In genomic region chr6:113396270-113397030, GRCm38 (mm10) we compare ENCODE assay signal across 30 mouse cellular contexts. TPM values are rescaled to one million over a fixed set of nuclear protein-coding genes. Genes with fewer than 3 reads are reported as not detected.
A peak's percentile ranks its signal among the peaks of the same experiment; 100 is the strongest.
DNase-seq lines count a peak whose midpoint lies in the region; ATAC-seq and TF ChIP-seq lines count a peak whose summit lies in the region.
"Had no signal": no experiment of that assay in that cellular context is flagged by ENCODE, and none has a peak within 500 bp of the region (broad histone marks: within the 10 kb centered on the region; RNA-seq: fewer than 3 reads in every experiment).

No protein-coding gene starts in this region.

- TF ChIP-seq CTCF in small intestine, adult 2 months (IDR thresholded peaks at IDR 0.05; ENCODE audit: extremely low read depth, insufficient read length, insufficient replicate concordance, low read depth, low read length) = no peak

- H3K4me1 ChIP-seq in intestine, embryonic 16.5 days (ENCODE audit: control insufficient read depth, insufficient read depth, low read length) = peaks cover 16% of the 10 kb centered on the region; the same call in 1 of the 2 replicates
- H3K4me1 ChIP-seq in intestine, embryonic 15.5 days (replicated peaks) = peaks cover 11% of the 10 kb centered on the region
- H3K4me1 ChIP-seq in small intestine, adult 2 months (ENCODE audit: control insufficient read depth, insufficient read depth, insufficient read length, low read length) = peaks cover 16% of the 10 kb centered on the region

- H3K27me3 ChIP-seq in intestine, embryonic 16.5 days (replicated peaks; ENCODE audit: control insufficient read depth, insufficient read depth, low read length) = no peaks in the 10 kb centered on the region
- H3K27me3 ChIP-seq in intestine, embryonic 15.5 days (replicated peaks) = no peaks in the 10 kb centered on the region
- H3K27me3 ChIP-seq in small intestine, adult 2 months (ENCODE audit: control insufficient read depth, insufficient read depth, low read length) = no peaks in the 10 kb centered on the region
- H3K27me3 ChIP-seq: CH12.LX; forebrain, embryonic 13.5 days; heart, embryonic 12.5 days; heart, embryonic 15.5 days; hindbrain, embryonic 15.5 days; Patski had no signal

- 79% methylated on average over 10 of the region's 10 CpGs for WGBS in intestine, embryonic 16.5 days
- 78% methylated on average over 10 of the region's 10 CpGs for WGBS in intestine, embryonic 15.5 days
- WGBS in small intestine, adult 2 months = 37% methylated on average over 10 of the region's 10 CpGs

- no peaks in the 10 kb centered on the region for H3K9me3 ChIP-seq in intestine, embryonic 16.5 days (ENCODE audit: control insufficient read depth, low read length)
- no peaks in the 10 kb centered on the region for H3K9me3 ChIP-seq in intestine, embryonic 15.5 days
- H3K9me3 ChIP-seq: forebrain, embryonic 10.5 days; heart, embryonic 12.5 days; heart, embryonic 15.5 days; hindbrain, embryonic 12.5 days; hindbrain, embryonic 15.5 days had no signal

- 0 out of 2 replicates have a peak, but pooled peaks cover 4% of the 10 kb centered on the region for H3K36me3 ChIP-seq in intestine, embryonic 16.5 days (ENCODE audit: control insufficient read depth, insufficient read depth, low read length)
- H3K36me3 ChIP-seq in intestine, embryonic 15.5 days = 0 out of 2 replicates have a peak, but pooled peaks cover 2% of the 10 kb centered on the region
- H3K36me3 ChIP-seq in small intestine, adult 2 months (ENCODE audit: control insufficient read depth, insufficient read depth, low read length) = peaks cover 23% of the 10 kb centered on the region
- H3K36me3 ChIP-seq: heart, embryonic 15.5 days had no signal

- H3K4me3 ChIP-seq in intestine, embryonic 16.5 days (ENCODE audit: low read length) = no peak overlapping the region
- no peak overlapping the region for H3K4me3 ChIP-seq in intestine, embryonic 15.5 days (replicated peaks)
- no peak overlapping the region for H3K4me3 ChIP-seq in small intestine, adult 2 months (ENCODE audit: low read depth, low read length)
- H3K4me3 ChIP-seq: forebrain, embryonic 10.5 days; forebrain, embryonic 13.5 days; gastrocnemius, adult 2 months; heart, embryonic 12.5 days; heart, embryonic 15.5 days; hindbrain, embryonic 12.5 days; hindbrain, embryonic 15.5 days had no signal

- no peak overlapping the region for H3K4me2 ChIP-seq in intestine, embryonic 16.5 days (ENCODE audit: low read depth, low read length)
- H3K4me2 ChIP-seq in intestine, embryonic 15.5 days (replicated peaks) = no peak overlapping the region
- H3K4me2 ChIP-seq: forebrain, embryonic 13.5 days; heart, embryonic 12.5 days; heart, embryonic 15.5 days; hindbrain, embryonic 12.5 days; hindbrain, embryonic 15.5 days had no signal

- peak; percentile 52 for ATAC-seq in intestine, embryonic 16.5 days
- no peak for ATAC-seq in intestine, embryonic 15.5 days
- ATAC-seq: activated CD4-positive, CD25-positive, alpha-beta regulatory T cell, adult 4 months; forebrain, embryonic 13.5 days; forebrain, embryonic 16.5 days; Patski had no signal

- DNase-seq in R1 (ENCODE audit: low read depth, low spot score) = peak; percentile 92
- no peak for DNase-seq in thymus, adult 18-20 months
- DNase-seq in frontal cortex, postnatal 25 days (ENCODE audit: low spot score in 2 of 2) = no peak
- DNase-seq: adrenal gland, adult 8-10 months; adrenal gland, postnatal 25 days; B cell, adult 2 months; cerebellum, adult 11-12 months; cerebellum, adult 9-10 months; cerebellum, postnatal 14 days; gastrocnemius, adult 2 months; gastrocnemius, postnatal 14 days; heart, adult 18-20 months; heart, postnatal 10 days; heart, postnatal 36 days; kidney, adult 2 months had no signal

- 0 out of 2 replicates have a peak overlapping the region, but pooled peaks have one; percentile 7 for H3K27ac ChIP-seq in intestine, embryonic 16.5 days (ENCODE audit: low read length)
- H3K27ac ChIP-seq in intestine, embryonic 15.5 days = no peak overlapping the region
- peak overlapping the region; percentile 62 for H3K27ac ChIP-seq in small intestine, adult 2 months (ENCODE audit: insufficient read depth, low read depth, low read length)
- H3K27ac ChIP-seq: forebrain, embryonic 10.5 days; forebrain, embryonic 13.5 days; gastrocnemius, adult 2 months; heart, embryonic 15.5 days; hindbrain, embryonic 12.5 days; hindbrain, embryonic 15.5 days had no signal

- H3K9ac ChIP-seq in intestine, embryonic 16.5 days (ENCODE audit: low read depth, low read length) = no peak overlapping the region
- H3K9ac ChIP-seq in intestine, embryonic 15.5 days = no peak overlapping the region
- H3K9ac ChIP-seq: forebrain, embryonic 13.5 days; heart, embryonic 12.5 days; heart, embryonic 15.5 days; hindbrain, embryonic 12.5 days; hindbrain, embryonic 15.5 days had no signal

- no peak for TF ChIP-seq POLR2A in small intestine, adult 2 months (IDR thresholded peaks at IDR 0.05; ENCODE audit: low read depth, low read length)

RNA-seq across cellular contexts. Expression of gene Ttll3, which starts 7.4 kb away (rescaled TPM):
- polyA plus RNA-seq in intestine, embryonic 16.5 days (2015; fragmentation: Nextera tagmentation; extraction: Ambion mirVana) = 3.0 and 3.3 TPM in 2 replicates
- polyA plus RNA-seq in intestine, embryonic 15.5 days (2015; fragmentation: Nextera tagmentation; extraction: Ambion mirVana) = 3.7 and 4.1 TPM in 2 replicates
- 5.9 and 14.9 TPM in 2 replicates for polyA plus RNA-seq in small intestine, adult 2 months (2012; rRNA removed)

RNA-seq across cellular contexts. Expression of gene Arpc4, which starts 18.5 kb away (rescaled TPM):
- 449 and 456 TPM in 2 replicates for polyA plus RNA-seq in intestine, embryonic 16.5 days (2015; fragmentation: Nextera tagmentation; extraction: Ambion mirVana)
- polyA plus RNA-seq in intestine, embryonic 15.5 days (2015; fragmentation: Nextera tagmentation; extraction: Ambion mirVana) = 414 and 427 TPM in 2 replicates
- 45.9 and 96.0 TPM in 2 replicates for polyA plus RNA-seq in small intestine, adult 2 months (2012; rRNA removed)

RNA-seq across cellular contexts. Expression of gene Tada3, which starts 18.8 kb away (rescaled TPM):
- polyA plus RNA-seq in intestine, embryonic 16.5 days (2015; fragmentation: Nextera tagmentation; extraction: Ambion mirVana) = 44.4 and 45.1 TPM in 2 replicates
- 41.3 and 44.0 TPM in 2 replicates for polyA plus RNA-seq in intestine, embryonic 15.5 days (2015; fragmentation: Nextera tagmentation; extraction: Ambion mirVana)
- 10.9 and 24.5 TPM in 2 replicates for polyA plus RNA-seq in small intestine, adult 2 months (2012; rRNA removed)

RNA-seq across cellular contexts. Expression of gene Rpusd3, which starts 22.7 kb away (rescaled TPM):
- polyA plus RNA-seq in intestine, embryonic 16.5 days (2015; fragmentation: Nextera tagmentation; extraction: Ambion mirVana) = 32.4 and 35.5 TPM in 2 replicates
- polyA plus RNA-seq in intestine, embryonic 15.5 days (2015; fragmentation: Nextera tagmentation; extraction: Ambion mirVana) = 24.3 and 25.6 TPM in 2 replicates
- 25.8 and 71.6 TPM in 2 replicates for polyA plus RNA-seq in small intestine, adult 2 months (2012; rRNA removed)

RNA-seq across cellular contexts. Expression of gene Cidec, which starts 39.1 kb away (rescaled TPM):
- 24.4 and 35.0 TPM in 2 replicates for polyA plus RNA-seq in intestine, embryonic 16.5 days (2015; fragmentation: Nextera tagmentation; extraction: Ambion mirVana)
- polyA plus RNA-seq in intestine, embryonic 15.5 days (2015; fragmentation: Nextera tagmentation; extraction: Ambion mirVana) = 11.8 and 12.8 TPM in 2 replicates
- 156 and 346 TPM in 2 replicates for polyA plus RNA-seq in small intestine, adult 2 months (2012; rRNA removed)
- polyA plus RNA-seq: activated CD4-positive, CD25-positive, alpha-beta regulatory T cell, adult 4 months; embryonic facial prominence, embryonic 11.5 days; forebrain, embryonic 10.5 days; forebrain, embryonic 13.5 days; forebrain, embryonic 16.5 days; G1E; heart, embryonic 12.5 days; heart, embryonic 15.5 days; hindbrain, embryonic 12.5 days; hindbrain, embryonic 15.5 days; Patski had no signal
